19 mouse cellular contexts compared by ENCODE assay signal in the genomic region with DNA sequence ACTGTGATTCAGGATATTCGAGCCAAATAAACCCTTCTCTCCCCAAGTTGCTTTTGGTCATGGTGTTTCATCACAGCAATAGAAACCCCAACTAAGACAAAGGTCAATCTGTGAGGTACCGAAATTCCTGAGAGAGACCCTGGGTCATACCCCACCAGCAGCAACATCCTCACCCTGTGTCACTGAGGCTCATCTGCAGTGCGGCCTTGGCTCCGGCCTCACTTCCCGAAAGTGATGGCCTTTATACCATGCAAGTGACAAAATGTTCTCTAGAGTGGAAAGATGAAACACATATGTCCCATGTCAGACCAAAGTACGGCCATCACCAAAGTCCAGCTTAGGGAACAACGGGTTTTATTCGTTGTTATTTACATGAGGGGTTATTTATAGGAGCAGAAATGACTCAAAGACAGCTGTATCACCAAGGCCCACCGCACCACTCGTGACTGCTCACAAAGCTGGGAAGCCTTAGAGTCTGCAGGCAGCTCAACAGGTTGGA. TPM values are rescaled to one million over a fixed set of nuclear protein-coding genes. Genes with fewer than 3 reads are reported as not detected.
"Had no signal": no experiment of that assay in that cellular context is flagged by ENCODE, and none has a peak within 500 bp of the region (broad histone marks: within the 10 kb centered on the region; RNA-seq: fewer than 3 reads in every experiment).

No protein-coding gene starts in this region.

- H3K9ac ChIP-seq: liver, embryonic 13.5 days; lung, embryonic 14.5 days; neural tube, embryonic 13.5 days; stomach, embryonic 15.5 days had no signal

- H3K27me3 ChIP-seq: neural tube, embryonic 13.5 days; stomach, embryonic 15.5 days had no signal

- H3K36me3 ChIP-seq: liver, embryonic 13.5 days; neural tube, embryonic 13.5 days; stomach, embryonic 15.5 days had no signal

- H3K27ac ChIP-seq: kidney, postnatal 0 days; left cerebral cortex, adult 2 months; liver, embryonic 13.5 days; neural tube, embryonic 13.5 days; stomach, embryonic 15.5 days had no signal

- H3K4me2 ChIP-seq: liver, embryonic 13.5 days; lung, embryonic 14.5 days; midbrain, embryonic 11.5 days; neural tube, embryonic 13.5 days; stomach, embryonic 15.5 days had no signal

- ATAC-seq: intestine, postnatal 0 days had no signal

- H3K4me3 ChIP-seq: left cerebral cortex, adult 2 months; liver, embryonic 13.5 days; neural tube, embryonic 13.5 days; stomach, embryonic 15.5 days had no signal

- H3K9me3 ChIP-seq: liver, embryonic 13.5 days; neural tube, embryonic 13.5 days; stomach, embryonic 15.5 days had no signal

- DNase-seq: layer of hippocampus, postnatal 36 days; liver, embryonic 13.5 days; lung, embryonic 14.5 days; midbrain, embryonic 14.5 days; retina, postnatal 1 day; right cerebral cortex, postnatal 25 days; spleen, adult 18-20 months; thymus, postnatal 25 days had no signal

RNA-seq across cellular contexts. Expression of a gene that starts 7.7 kb away (rescaled TPM):
- total RNA-seq: megakaryocyte progenitor cell, adult 5-6 weeks; megakaryocyte-erythroid progenitor cell, adult 5-6 weeks had no signal
- polyA plus RNA-seq: kidney, embryonic 14.5 days; kidney, postnatal 0 days; limb, embryonic 11.5 days; liver, adult 2 months had no signal
